Mouse (Mus musculus): Measurements from ENCODE around the gene Dcdc2b. TPM values are rescaled to one million over a fixed set of nuclear protein-coding genes. Genes with fewer than 3 reads are reported as not detected.

Dcdc2b gene
- polyA plus RNA-seq, 1 experiment = 1.4 TPM

- Histone ChIP-seq H3K36me3 (ENCODE audit: control insufficient read depth, insufficient read depth, low read length) (no peaks in the 10 kb centered on the region), H3K4me1 (ENCODE audit: control insufficient read depth, insufficient read depth, insufficient read length) (peaks cover 5% of the 10 kb centered on the region; the same call in 1 of the 2 replicates), H3K27me3 (ENCODE audit: control insufficient read depth, insufficient read depth, low read length) (no peaks in the 10 kb centered on the region), H3K4me3 (ENCODE audit: extremely low read depth, insufficient read depth, insufficient read length) (no peak overlapping the region), H3K27ac (ENCODE audit: insufficient read depth, low read length) (no peak overlapping the region)
- TF ChIP-seq CTCF (IDR thresholded peaks at IDR 0.05; ENCODE audit: extremely low read depth, insufficient read depth, insufficient read length, insufficient replicate concordance) = no peak
- no peak for TF ChIP-seq POLR2A (IDR thresholded peaks at IDR 0.05; ENCODE audit: low read depth, low read length)
- no peak for DNase-seq (ENCODE audit: low read depth in 1 of 2, low spot score in 2 of 2)
- WGBS = 86% methylated on average over 7 of the region's 7 CpGs
These were observed 45.7 kb downstream of the Dcdc2b start for GRCm38 (mm10) chr4:129568366-129568765.

GRCm38 (mm10) chr4:129565139-129565538 is 48.9 kb downstream of the Dcdc2b start:
- no peak overlapping the region for H3K4me3 ChIP-seq (ENCODE audit: extremely low read depth, insufficient read depth, insufficient read length)
- H3K27me3 ChIP-seq (ENCODE audit: control insufficient read depth, insufficient read depth, low read length) = no peaks in the 10 kb centered on the region
- TF ChIP-seq POLR2A (IDR thresholded peaks at IDR 0.05; ENCODE audit: low read depth, low read length) (no peak), CTCF (IDR thresholded peaks at IDR 0.05; ENCODE audit: extremely low read depth, insufficient read depth, insufficient read length, insufficient replicate concordance) (no peak)
- 72% methylated on average over 6 of the region's 6 CpGs for WGBS
- H3K4me1 ChIP-seq (ENCODE audit: control insufficient read depth, insufficient read depth, insufficient read length) = no peaks in the 10 kb centered on the region; the same call in 1 of the 2 replicates
- DNase-seq (ENCODE audit: low read depth in 1 of 2, low spot score in 2 of 2) = no peak
- no peak overlapping the region for H3K27ac ChIP-seq (ENCODE audit: insufficient read depth, low read length)
- no peaks in the 10 kb centered on the region for H3K36me3 ChIP-seq (ENCODE audit: control insufficient read depth, insufficient read depth, low read length)

- Histone ChIP-seq H3K4me1 (ENCODE audit: control insufficient read depth, insufficient read depth, insufficient read length) (no peaks in the 10 kb centered on the region; the same call in 1 of the 2 replicates), H3K27ac (ENCODE audit: insufficient read depth, low read length) (no peak overlapping the region), H3K27me3 (ENCODE audit: control insufficient read depth, insufficient read depth, low read length) (no peaks in the 10 kb centered on the region), H3K4me3 (ENCODE audit: extremely low read depth, insufficient read depth, insufficient read length) (no peak overlapping the region), H3K36me3 (ENCODE audit: control insufficient read depth, insufficient read depth, low read length) (no peaks in the 10 kb centered on the region)
- TF ChIP-seq CTCF (IDR thresholded peaks at IDR 0.05; ENCODE audit: extremely low read depth, insufficient read depth, insufficient read length, insufficient replicate concordance) (no peak), POLR2A (IDR thresholded peaks at IDR 0.05; ENCODE audit: low read depth, low read length) (no peak)
- DNase-seq (ENCODE audit: low read depth in 1 of 2, low spot score in 2 of 2) = no peak
- WGBS = 92% methylated on average over 8 of the region's 8 CpGs
These were observed 50.3 kb downstream of the Dcdc2b start for GRCm38 (mm10) chr4:129563718-129564117.

GRCm38 (mm10) chr4:129561184-129561583 is 52.9 kb downstream of the Dcdc2b start:
- no peak for TF ChIP-seq CTCF (IDR thresholded peaks at IDR 0.05; ENCODE audit: extremely low read depth, insufficient read depth, insufficient read length, insufficient replicate concordance)
- TF ChIP-seq POLR2A (IDR thresholded peaks at IDR 0.05; ENCODE audit: low read depth, low read length) = no peak
- H3K27ac ChIP-seq (ENCODE audit: insufficient read depth, low read length) = no peak overlapping the region
- whole genome bisulfite sequencing = 79% methylated on average over 5 of the region's 5 CpGs
- H3K4me1 ChIP-seq (ENCODE audit: control insufficient read depth, insufficient read depth, insufficient read length) = peaks cover 18% of the 10 kb centered on the region; the same call in 1 of the 2 replicates
- no peak overlapping the region for H3K4me3 ChIP-seq (ENCODE audit: extremely low read depth, insufficient read depth, insufficient read length)
- no peaks in the 10 kb centered on the region for H3K27me3 ChIP-seq (ENCODE audit: control insufficient read depth, insufficient read depth, low read length)
- no peak for DNase-seq (ENCODE audit: low read depth in 1 of 2, low spot score in 2 of 2)
- no peaks in the 10 kb centered on the region for H3K36me3 ChIP-seq (ENCODE audit: control insufficient read depth, insufficient read depth, low read length)

Other genes starting within 250 kb of the Dcdc2b start
- 2.1 and 3.5 TPM in 2 replicates for gene Zbtb8a, start 236.1 kb downstream of the Dcdc2b start, polyA plus RNA-seq (2012; rRNA removed)
- gene Zbtb8b, start 173.4 kb downstream of the Dcdc2b start, polyA plus RNA-seq (2012; rRNA removed) = 0.02 TPM in 1 of 2 replicates, not detected in the other
- gene Bsdc1, start 152.7 kb downstream of the Dcdc2b start, polyA plus RNA-seq (2012; rRNA removed) = 20.3 and 31.5 TPM in 2 replicates
- gene Tssk3, start 123.2 kb downstream of the Dcdc2b start, polyA plus RNA-seq (2012; rRNA removed) = 0.11 TPM in 1 of 2 replicates, not detected in the other
- gene Fam229a, start 123.1 kb downstream of the Dcdc2b start, polyA plus RNA-seq (2012; rRNA removed) = 0.20 and 0.70 TPM in 2 replicates
- 44.0 and 55.7 TPM in 2 replicates for gene Marcksl1, start 100.7 kb downstream of the Dcdc2b start, polyA plus RNA-seq (2012; rRNA removed)
- gene Hdac1, start 71.5 kb downstream of the Dcdc2b start, polyA plus RNA-seq (2012; rRNA removed) = 55.1 and 69.0 TPM in 2 replicates
- gene Lck, start 40.6 kb downstream of the Dcdc2b start, polyA plus RNA-seq (2012; rRNA removed) = 109 and 117 TPM in 2 replicates
- gene Fam167b, start 35.7 kb downstream of the Dcdc2b start, polyA plus RNA-seq (2012; rRNA removed) = 10.9 and 17.2 TPM in 2 replicates
- gene Eif3i, start 13.6 kb downstream of the Dcdc2b start, polyA plus RNA-seq (2012; rRNA removed) = 185 and 203 TPM in 2 replicates
- 119 and 129 TPM in 2 replicates for gene Tmem234, start 13.6 kb downstream of the Dcdc2b start, polyA plus RNA-seq (2012; rRNA removed)
- 28.3 and 31.3 TPM in 2 replicates for gene Iqcc, start 4.8 kb upstream of the Dcdc2b start, polyA plus RNA-seq (2012; rRNA removed)
- gene Ccdc28b, start 9.7 kb upstream of the Dcdc2b start, polyA plus RNA-seq (2012; rRNA removed) = 16.3 and 19.7 TPM in 2 replicates
- gene Txlna, start 26.8 kb upstream of the Dcdc2b start, polyA plus RNA-seq (2012; rRNA removed) = 20.1 and 25.1 TPM in 2 replicates
- 11.9 and 13.2 TPM in 2 replicates for gene Kpna6, start 58.5 kb upstream of the Dcdc2b start, polyA plus RNA-seq (2012; rRNA removed)
- gene Tmem39b, start 82.6 kb upstream of the Dcdc2b start, polyA plus RNA-seq (2012; rRNA removed) = 28.4 and 33.9 TPM in 2 replicates
- 40.9 and 61.5 TPM in 2 replicates for gene Khdrbs1, start 128.0 kb upstream of the Dcdc2b start, polyA plus RNA-seq (2012; rRNA removed)
- gene Ptp4a2, start 197.0 kb upstream of the Dcdc2b start, polyA plus RNA-seq (2012; rRNA removed) = 47.6 and 51.1 TPM in 2 replicates